Mouse (Mus musculus): ENCODE results near the gene Srxn1. TPM values are rescaled to one million over a fixed set of nuclear protein-coding genes. Genes with fewer than 3 reads are reported as not detected.

Gene Srxn1
- total RNA-seq, 2 experiments from 2014 or later, result 91.1 to 94.2 TPM

- intact Hi-C loops (cut with DNase I), result no loop called here
- DNase-seq (ENCODE audit: low spot score in 2 of 2), result no peak
These were observed 40.4 kb downstream of the Srxn1 start for GRCm38 (mm10) chr2:152145711-152146110.

GRCm38 (mm10) chr2:152147079-152147478 is 41.8 kb downstream of the Srxn1 start:
- intact Hi-C loops (cut with DNase I), result no loop called here

GRCm38 (mm10) chr2:152148675-152149074 is 43.4 kb downstream of the Srxn1 start:
- intact Hi-C loops (cut with DNase I), result no loop called here
- no peak for DNase-seq (ENCODE audit: low spot score in 2 of 2)

More at GRCm38 (mm10) chr2:152147079-152147478, 41.8 kb downstream of the Srxn1 start:
- DNase-seq (ENCODE audit: low spot score in 2 of 2), result no peak

GRCm38 (mm10) chr2:152149891-152150290 is 44.6 kb downstream of the Srxn1 start:
- no peak for DNase-seq (ENCODE audit: low spot score in 2 of 2)
- intact Hi-C loops (cut with DNase I), result no loop called here

GRCm38 (mm10) chr2:152150373-152150772 is 45.1 kb downstream of the Srxn1 start:
- intact Hi-C loops (cut with DNase I), result no loop called here
- no peak for DNase-seq (ENCODE audit: low spot score in 2 of 2)

- no peak for DNase-seq (ENCODE audit: low spot score in 2 of 2)
- intact Hi-C loops (cut with DNase I), result no loop called here
These were observed 48.0 kb downstream of the Srxn1 start for GRCm38 (mm10) chr2:152153361-152153760.

- intact Hi-C loops (cut with DNase I), result no loop called here
- no peak for DNase-seq (ENCODE audit: low spot score in 2 of 2)
These were observed 50.3 kb downstream of the Srxn1 start for GRCm38 (mm10) chr2:152155414-152156208.

- DNase-seq (ENCODE audit: low spot score in 2 of 2), result no peak
- intact Hi-C loops (cut with DNase I), result no loop called here
These were observed 51.2 kb downstream of the Srxn1 start for GRCm38 (mm10) chr2:152156471-152156870.

- intact Hi-C loops (cut with DNase I), result no loop called here
- no peak for DNase-seq (ENCODE audit: low spot score in 2 of 2)
These were observed 54.2 kb downstream of the Srxn1 start for GRCm38 (mm10) chr2:152159487-152159886.

Other genes with a start within 250 kb of the Srxn1 start
- gene Angpt4, start 194.3 kb upstream of the Srxn1 start, total RNA-seq (2021), result under 1 TPM in 1 of 2 experiments, not detected in 1; 0.16 TPM
- 1 to 10 TPM; 7.5 to 8.9 TPM for gene Fam110a, start 125.3 kb upstream of the Srxn1 start, total RNA-seq (2021)
- 1 to 10 TPM; 2.2 to 3.2 TPM for gene Slc52a3, start 109.0 kb upstream of the Srxn1 start, total RNA-seq (2021)
- gene Scrt2, start 24.0 kb upstream of the Srxn1 start, total RNA-seq (2021), result 10 to 100 TPM; 14.5 to 18.5 TPM
- 1 to 10 TPM in 1 of 2 experiments, under 1 TPM in 1; 0.89 to 1.4 TPM for gene Tcf15, start 38.0 kb downstream of the Srxn1 start, total RNA-seq (2021)
- 100 to 1,000 TPM in 1 of 2 experiments, 10 to 100 TPM in 1; 96.2 to 111 TPM for gene Csnk2a1, start 121.3 kb downstream of the Srxn1 start, total RNA-seq (2021)
- gene Tbc1d20, start 188.3 kb downstream of the Srxn1 start, total RNA-seq (2021), result 10 to 100 TPM; 53.6 to 57.1 TPM
- gene Rbck1, start 227.1 kb downstream of the Srxn1 start, total RNA-seq (2021), result 100 to 1,000 TPM in 1 of 2 experiments, 10 to 100 TPM in 1; 92.3 to 124 TPM
- 1 to 10 TPM in 1 of 2 experiments, under 1 TPM in 1; 0.62 to 1.7 TPM for gene Trib3, start 238.5 kb downstream of the Srxn1 start, total RNA-seq (2021)

All from left cerebral cortex, postnatal 36 days (tissue).